Mouse (Mus musculus) midbrain, embryonic 11.5 days (tissue): ENCODE data around the gene Rasd1. TPM values are rescaled to one million over a fixed set of nuclear protein-coding genes. Genes with fewer than 3 reads are reported as not detected.
A peak's percentile ranks its signal among the peaks of the same experiment; 100 is the strongest.

Source experiments
- ATAC-seq: fragments of 200-750 bp; cut with Nextera tagmentation; 2 replicates; pipeline ENCODE4 v1.8.0; 2017; ENCODE audit warnings: moderate TSS enrichment, moderate library complexity; ENCODE audit not compliant: low FRiP score
- DNase-seq: peaks from one replicate; pipeline ENCODE4 v3.0.0; 2015; ENCODE audit warnings: low spot score; ENCODE audit errors: missing footprints
- H3K27ac ChIP-seq: fragments of 300-500 bp; sonication (generic); 2 replicates; pipeline ENCODE4 v1.5.1; 2014; ENCODE audit warnings: low read depth, low read length
- H3K27me3 ChIP-seq: fragments of 300-500 bp; sonication (generic); 2 replicates; pipeline ENCODE4 v1.6.1; 2014; ENCODE audit warnings: mild to moderate bottlenecking, low read length, moderate library complexity, mixed read lengths; ENCODE audit not compliant: control insufficient read depth, insufficient read depth
- H3K36me3 ChIP-seq: fragments of 300-500 bp; sonication (generic); 2 replicates; pipeline ENCODE4 v1.6.1; 2014; ENCODE audit warnings: mild to moderate bottlenecking, low read length, moderate library complexity, mixed read lengths; ENCODE audit not compliant: control insufficient read depth, insufficient read depth
- H3K4me1 ChIP-seq: fragments of 300-500 bp; sonication (generic); 2 replicates; pipeline ENCODE4 v1.6.1; 2014; ENCODE audit warnings: low read length; ENCODE audit not compliant: control insufficient read depth, insufficient read depth
- H3K4me2 ChIP-seq: fragments of 300-500 bp; sonication (generic); 2 replicates; pipeline ENCODE4 v1.6.1; 2014; ENCODE audit warnings: mild to moderate bottlenecking, moderate library complexity
- H3K4me3 ChIP-seq: fragments of 300-500 bp; sonication (generic); 2 replicates; pipeline ENCODE4 v1.5.1; 2014; ENCODE audit warnings: low read depth, low read length
- H3K9ac ChIP-seq: fragments of 300-500 bp; sonication (generic); 2 replicates; pipeline ENCODE4 v1.6.1; 2014; ENCODE audit warnings: low read length
- H3K9me3 ChIP-seq: fragments of 300-500 bp; sonication (generic); 2 replicates; pipeline ENCODE4 v1.6.1; 2016; ENCODE audit warnings: low read length; ENCODE audit not compliant: control insufficient read depth
- WGBS: fragments of 180-500 bp; shearing (Covaris S2); extraction: QIAGEN DNeasy Blood & Tissue Kit; methylation state at CpG from one replicate; pipeline ENCODE4 v1.1.7; 2014; 5-methylcytosine and 5-hydroxymethylcytosine counted together
- polyA plus RNA-seq: library from polyadenylated mRNA; unstranded; fragments of >200 nt; fragmentation: Nextera tagmentation; extraction: Ambion mirVana; gene quantifications from 2 replicates; pipeline ENCODE4 v1.2.1, GENCODE M21; 2014

Rasd1 gene
- polyA plus RNA-seq, 1 experiment from 2014 or later, result 0.75 TPM

GRCm38 (mm10) chr11:59989406-59989805, 24.7 kb upstream of the Rasd1 start:
- no peaks in the 10 kb centered on the region for H3K36me3 ChIP-seq
- WGBS, result 77% methylated on average over 1 of the region's 1 CpGs
- ATAC-seq, result no peak
- H3K4me1 ChIP-seq, result no peaks in the 10 kb centered on the region
- DNase-seq, result no peak
- no peaks in the 10 kb centered on the region for H3K9me3 ChIP-seq
- H3K9ac ChIP-seq, result no peak overlapping the region
- no peaks in the 10 kb centered on the region for H3K27me3 ChIP-seq
- no peak overlapping the region for H3K4me2 ChIP-seq
- H3K27ac ChIP-seq, result no peak overlapping the region
- no peak overlapping the region for H3K4me3 ChIP-seq

GRCm38 (mm10) chr11:59977831-59978230, 13.1 kb upstream of the Rasd1 start:
- Histone ChIP-seq H3K9ac (no peak overlapping the region), H3K4me3 (no peak overlapping the region), H3K4me1 (peaks cover 5% of the 10 kb centered on the region), H3K4me2 (no peak overlapping the region), H3K9me3 (no peaks in the 10 kb centered on the region), H3K27me3 (no peaks in the 10 kb centered on the region), H3K27ac (no peak overlapping the region), H3K36me3 (no peaks in the 10 kb centered on the region)
- DNase-seq, result peak; percentile 2
- 80% methylated on average over 5 of the region's 5 CpGs for WGBS
- no peak for ATAC-seq

GRCm38 (mm10) chr11:59975241-59975640, 10.5 kb upstream of the Rasd1 start:
- Histone ChIP-seq H3K27ac (no peak overlapping the region), H3K4me3 (no peak overlapping the region), H3K4me1 (peaks cover 5% of the 10 kb centered on the region), H3K27me3 (no peaks in the 10 kb centered on the region), H3K4me2 (no peak overlapping the region), H3K9me3 (no peaks in the 10 kb centered on the region), H3K9ac (no peak overlapping the region), H3K36me3 (no peaks in the 10 kb centered on the region)
- ATAC-seq (no peak), DNase-seq (peak; percentile 81)
- 20% methylated on average over 10 of the region's 10 CpGs for WGBS

- Histone ChIP-seq H3K27me3 (no peaks in the 10 kb centered on the region), H3K4me2 (no peak overlapping the region), H3K9ac (no peak overlapping the region), H3K27ac (no peak overlapping the region), H3K36me3 (no peaks in the 10 kb centered on the region), H3K4me3 (no peak overlapping the region), H3K9me3 (no peaks in the 10 kb centered on the region), H3K4me1 (peaks cover 5% of the 10 kb centered on the region)
- ATAC-seq (no peak), DNase-seq (peak; percentile 10)
- WGBS, result 92% methylated on average over 5 of the region's 5 CpGs
Measured at GRCm38 (mm10) chr11:59973389-59973788, 8.6 kb upstream of the Rasd1 start.

- Histone ChIP-seq H3K4me2 (no peak overlapping the region), H3K27ac (no peak overlapping the region), H3K9me3 (no peaks in the 10 kb centered on the region), H3K36me3 (no peaks in the 10 kb centered on the region), H3K9ac (no peak overlapping the region), H3K4me3 (no peak overlapping the region), H3K27me3 (no peaks in the 10 kb centered on the region), H3K4me1 (peaks cover 5% of the 10 kb centered on the region)
- ATAC-seq (no peak), DNase-seq (peak; percentile 60)
- WGBS, result 65% methylated on average over 2 of the region's 2 CpGs
Measured at GRCm38 (mm10) chr11:59971691-59972090, 6.9 kb upstream of the Rasd1 start.

- H3K4me1 ChIP-seq, result peaks cover 5% of the 10 kb centered on the region
- no peak overlapping the region for H3K27ac ChIP-seq
- whole genome bisulfite sequencing, result 77% methylated on average over 5 of the region's 5 CpGs
- no peaks in the 10 kb centered on the region for H3K27me3 ChIP-seq
- DNase-seq (peak; percentile 66), ATAC-seq (no peak)
- H3K4me3 ChIP-seq, result no peak overlapping the region
- no peak overlapping the region for H3K9ac ChIP-seq
- H3K9me3 ChIP-seq, result no peaks in the 10 kb centered on the region
- H3K36me3 ChIP-seq, result no peaks in the 10 kb centered on the region
- no peak overlapping the region for H3K4me2 ChIP-seq
Measured at GRCm38 (mm10) chr11:59970780-59971179, 6.0 kb upstream of the Rasd1 start.

GRCm38 (mm10) chr11:59967765-59968164, 3.0 kb upstream of the Rasd1 start:
- Histone ChIP-seq H3K27me3 (peaks cover 21% of the 10 kb centered on the region), H3K9me3 (no peaks in the 10 kb centered on the region), H3K36me3 (no peaks in the 10 kb centered on the region), H3K9ac (no peak overlapping the region), H3K4me2 (no peak overlapping the region), H3K4me3 (no peak overlapping the region), H3K4me1 (peaks cover 15% of the 10 kb centered on the region), H3K27ac (no peak overlapping the region)
- WGBS, result 81% methylated on average over 1 of the region's 1 CpGs
- DNase-seq (no peak), ATAC-seq (no peak)

- Histone ChIP-seq H3K4me3 (no peak overlapping the region), H3K27me3 (peaks cover 24% of the 10 kb centered on the region), H3K9ac (no peak overlapping the region), H3K36me3 (0 out of 2 replicates have a peak, but pooled peaks cover under 1% of the 10 kb centered on the region), H3K9me3 (no peaks in the 10 kb centered on the region), H3K4me2 (no peak overlapping the region), H3K4me1 (peaks cover 15% of the 10 kb centered on the region), H3K27ac (no peak overlapping the region)
- no peak for ATAC-seq
- DNase-seq, result no peak
- WGBS, result 69% methylated on average over 4 of the region's 4 CpGs
Measured at GRCm38 (mm10) chr11:59966102-59966483, 1.3 kb upstream of the Rasd1 start.

- peak; percentile 73 for ATAC-seq
- H3K27me3 ChIP-seq, result peaks cover 24% of the 10 kb centered on the region
Measured at GRCm38 (mm10) chr11:59965227-59966101, 720 bp upstream of the Rasd1 start.

More at GRCm38 (mm10) chr11:59965227-59966101, 720 bp upstream of the Rasd1 start:
- Histone ChIP-seq H3K4me3 (peak overlapping the region; percentile 42), H3K9ac (peak overlapping the region; percentile 49), H3K36me3 (0 out of 2 replicates have a peak, but pooled peaks cover 3% of the 10 kb centered on the region), H3K4me2 (peak overlapping the region; percentile 93), H3K27ac (no peak overlapping the region), H3K9me3 (no peaks in the 10 kb centered on the region), H3K4me1 (peaks cover 15% of the 10 kb centered on the region)
- 37% methylated on average over 25 of the region's 25 CpGs for WGBS
- DNase-seq, result peak; percentile 99
